Mouse (Mus musculus): ENCODE results near the gene Shisa9.

GRCm38 (mm10) chr16:12233288-12233687 lies 249.4 kb downstream of the Shisa9 start:
- TF ChIP-seq POLR2A (IDR thresholded peaks at IDR 0.05; ENCODE audit: low read depth, low read length), result no peak
- no peak for TF ChIP-seq CTCF (IDR thresholded peaks at IDR 0.05; ENCODE audit: extremely low read depth, insufficient read depth, insufficient read length, insufficient replicate concordance)

Measured in spleen, adult 2 months (tissue).